Mouse (Mus musculus): Measurements from ENCODE around the gene Fnip2. TPM values are rescaled to one million over a fixed set of nuclear protein-coding genes. Genes with fewer than 3 reads are reported as not detected.
"Not testable (repeated sequence)": the region's sequence is repeated elsewhere in the genome, so short reads cannot be mapped to it uniquely, and the experiment has no call there.

Gene Fnip2
- polyA plus RNA-seq, 1 experiment from 2014 or later, result 126 TPM

DNA sequence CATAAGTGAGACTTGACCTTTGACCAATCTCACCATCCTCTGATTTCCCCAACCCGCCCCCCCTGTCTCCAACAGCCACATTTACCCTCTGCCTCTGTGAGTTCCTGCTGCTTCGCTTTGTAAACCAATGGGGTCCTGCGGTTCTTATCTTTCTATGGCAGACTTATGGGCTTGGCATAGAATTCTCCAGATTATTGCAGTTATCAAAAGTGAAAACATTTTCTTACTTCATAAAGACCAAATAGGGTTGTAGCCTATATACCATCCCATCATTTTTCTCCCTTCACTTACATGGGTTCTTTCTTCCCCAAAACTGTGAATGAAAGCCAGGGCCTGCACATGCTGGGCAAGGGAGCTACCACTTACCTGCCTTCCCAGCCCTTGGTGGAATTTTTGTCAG, 6.7 kb upstream of the Fnip2 start:
- no peak overlapping the region for H3K27ac ChIP-seq
- no peaks in the 10 kb centered on the region for H3K36me3 ChIP-seq (ENCODE audit: inconsistent target)
- no peak overlapping the region for H3K4me3 ChIP-seq (ENCODE audit: inconsistent target)
- 100% methylated on average over 1 of the region's 3 CpGs for WGBS (ENCODE audit: missing documents)
- H3K79me2 ChIP-seq (ENCODE audit: inconsistent target), result peaks cover 26% of the 10 kb centered on the region

DNA sequence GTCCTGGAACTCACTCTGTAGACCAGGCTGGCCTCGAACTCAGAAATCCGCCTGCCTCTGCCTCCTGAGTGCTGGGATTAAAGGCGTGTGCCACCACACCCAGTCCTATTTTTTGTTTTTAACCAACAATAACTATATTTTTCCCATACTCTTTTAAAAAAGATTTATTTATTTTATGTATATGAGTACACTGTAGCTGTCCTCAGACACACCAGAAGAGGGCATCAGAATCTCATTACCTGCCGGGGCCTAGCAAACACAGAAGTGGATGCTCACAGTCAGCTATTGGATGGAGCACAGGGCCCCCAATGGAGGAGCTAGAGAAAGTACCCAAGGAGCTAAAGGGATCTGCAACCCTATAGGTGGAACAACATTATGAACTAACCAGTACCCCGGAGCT, 5.8 kb upstream of the Fnip2 start:
- peak overlapping the region; percentile 95 for H3K27ac ChIP-seq
- H3K4me3 ChIP-seq (ENCODE audit: inconsistent target); H3K36me3 ChIP-seq (ENCODE audit: inconsistent target): not testable (repeated sequence)
- WGBS (ENCODE audit: missing documents), result no CpG with 5 or more reads among the region's 5 CpGs
- peaks cover 34% of the 10 kb centered on the region for H3K79me2 ChIP-seq (ENCODE audit: inconsistent target)

DNA sequence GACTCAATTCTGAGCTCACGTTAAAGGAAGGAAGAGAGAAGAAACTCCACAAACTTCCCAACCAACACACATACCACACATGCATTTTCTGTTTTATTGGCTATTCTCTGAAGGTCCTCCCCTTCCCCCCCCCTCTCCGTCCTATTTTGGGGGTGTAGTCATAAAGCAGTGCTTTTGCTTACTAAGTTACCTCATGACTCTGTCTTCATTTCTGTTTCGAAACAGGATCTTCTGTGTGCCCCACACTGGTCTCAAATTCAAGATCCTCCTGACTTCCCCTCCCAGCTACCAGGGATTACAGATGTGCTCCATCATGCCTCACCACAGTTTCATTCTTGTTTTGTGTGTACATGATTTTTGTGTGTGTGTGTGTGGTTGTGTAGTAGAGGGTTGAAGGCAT, 4.8 kb upstream of the Fnip2 start:
- H3K79me2 ChIP-seq (ENCODE audit: inconsistent target), result peaks cover 34% of the 10 kb centered on the region
- WGBS (ENCODE audit: missing documents), result 0% methylated on average over 2 of the region's 3 CpGs
- no peaks in the 10 kb centered on the region for H3K36me3 ChIP-seq (ENCODE audit: inconsistent target)
- peak overlapping the region; percentile 95 for H3K27ac ChIP-seq
- H3K4me3 ChIP-seq (ENCODE audit: inconsistent target), result peak overlapping the region; percentile 43

DNA sequence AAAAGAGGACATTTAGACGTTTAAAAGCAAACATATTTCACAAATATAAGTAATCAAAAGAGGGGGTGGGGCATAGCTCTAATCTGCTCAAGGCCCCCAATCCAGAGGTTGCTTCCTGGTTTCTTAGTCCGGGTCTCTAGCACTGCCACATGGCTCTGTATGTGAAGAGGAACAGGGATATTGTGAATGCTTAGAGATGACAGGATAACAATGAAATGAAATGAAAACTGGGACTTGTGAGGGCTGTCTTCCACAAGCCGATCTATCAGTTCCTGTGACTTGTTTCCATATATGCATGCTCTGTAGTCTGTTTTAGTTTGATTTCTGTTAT, 1.7 kb upstream of the Fnip2 start:
- peaks cover 64% of the 10 kb centered on the region for H3K79me2 ChIP-seq (ENCODE audit: inconsistent target)
- no peaks in the 10 kb centered on the region; the same call in 1 of the 2 replicates for H3K36me3 ChIP-seq (ENCODE audit: inconsistent target)
- peak overlapping the region; percentile 75 for H3K27ac ChIP-seq
- H3K4me3 ChIP-seq (ENCODE audit: inconsistent target), result no peak overlapping the region
- 80% methylated on average over 3 of the region's 3 CpGs for WGBS (ENCODE audit: missing documents)

DNA sequence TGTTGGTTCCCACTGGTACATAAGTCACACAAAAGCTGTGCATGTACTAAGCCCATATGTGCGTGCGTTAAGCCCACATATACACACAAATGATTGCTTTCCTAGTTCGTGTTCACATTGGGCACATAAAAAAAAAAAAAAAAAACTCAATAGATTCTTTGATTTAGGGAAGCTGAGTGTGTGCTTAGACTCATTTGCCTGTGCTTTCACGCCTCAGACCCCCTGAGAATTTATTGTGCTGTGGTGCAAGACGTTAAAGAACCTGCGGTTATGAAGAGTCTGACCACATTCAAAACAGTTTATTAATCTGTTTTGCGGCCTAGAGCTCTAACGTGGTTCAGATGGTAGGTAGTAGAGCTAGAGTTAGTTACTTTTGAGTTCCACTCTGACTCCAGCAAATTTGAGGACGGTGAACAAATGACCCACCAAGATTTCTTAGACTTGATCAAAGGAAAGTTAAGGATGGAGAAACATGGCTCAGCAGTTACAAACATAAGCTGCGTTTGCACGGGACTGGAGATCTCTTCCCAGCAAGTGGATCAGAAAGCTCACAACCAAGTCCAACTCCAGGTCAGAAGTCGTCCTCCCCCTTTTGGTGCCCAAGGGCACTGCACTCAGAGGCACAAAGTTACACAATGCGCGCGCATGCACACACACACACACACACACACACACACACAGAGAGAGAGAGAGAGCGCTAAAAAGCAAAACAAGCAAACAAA, 1.2 kb upstream of the Fnip2 start:
- Histone ChIP-seq H3K4me3 (ENCODE audit: inconsistent target) (no peak overlapping the region), H3K27ac (peak overlapping the region; percentile 75), H3K79me2 (ENCODE audit: inconsistent target) (peaks cover 69% of the 10 kb centered on the region), H3K36me3 (ENCODE audit: inconsistent target) (no peaks in the 10 kb centered on the region; the same call in 1 of the 2 replicates)
- 61% methylated on average over 11 of the region's 16 CpGs for WGBS (ENCODE audit: missing documents)

DNA sequence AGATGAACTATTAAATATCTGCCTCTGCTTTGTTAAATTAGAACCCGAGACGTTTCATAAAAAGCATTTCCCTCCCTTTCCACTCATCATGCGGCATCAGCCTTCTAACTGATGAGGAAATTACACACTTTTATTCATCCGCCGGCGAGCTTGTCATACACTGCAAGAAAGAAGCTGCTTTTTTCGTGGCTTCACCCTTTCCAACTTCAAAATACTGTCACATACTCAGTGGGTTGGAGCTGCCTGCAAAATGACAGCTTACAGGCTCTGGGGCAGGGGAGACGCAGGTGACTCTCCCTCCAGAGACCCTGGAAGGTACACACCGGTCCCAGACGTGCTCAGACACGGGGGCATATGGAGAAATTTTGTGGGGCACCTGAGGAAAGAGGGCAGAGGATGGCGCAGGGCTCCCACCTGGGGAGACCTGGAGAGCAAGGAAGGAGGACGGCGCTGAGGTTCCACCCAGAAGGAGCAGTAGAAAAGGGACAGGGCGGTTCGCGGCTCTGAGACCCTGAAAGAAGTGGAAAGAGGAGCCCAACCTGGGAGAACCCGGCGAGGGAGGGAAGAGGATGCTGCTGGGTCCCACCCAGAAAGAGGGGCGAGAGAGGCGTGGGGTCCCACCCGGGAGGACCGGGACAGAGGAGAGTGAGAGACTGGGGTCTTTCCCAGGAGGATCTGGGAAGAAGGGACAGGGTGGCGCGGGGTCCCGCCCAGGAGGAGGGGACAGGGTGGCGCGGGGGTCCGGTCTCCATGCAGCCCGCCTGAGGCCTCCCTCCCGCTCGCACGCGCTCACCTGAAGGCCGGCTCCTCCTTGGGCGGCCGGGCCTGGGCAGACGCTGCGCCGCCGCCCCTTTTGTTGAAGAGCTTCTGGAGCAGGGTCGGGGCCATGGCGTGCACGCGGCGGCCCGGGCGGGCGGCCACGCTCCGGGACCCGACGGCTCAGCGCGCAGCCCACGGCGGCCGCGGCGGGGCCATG, 592 bp downstream of the Fnip2 start:
- H3K79me2 ChIP-seq (ENCODE audit: inconsistent target), result peaks cover 85% of the 10 kb centered on the region
- peak overlapping the region; percentile 99 for H3K27ac ChIP-seq
- no peaks in the 10 kb centered on the region; the same call in 1 of the 2 replicates for H3K36me3 ChIP-seq (ENCODE audit: inconsistent target)
- WGBS (ENCODE audit: missing documents), result 5% methylated on average over 53 of the region's 60 CpGs
- H3K4me3 ChIP-seq (ENCODE audit: inconsistent target), result peak overlapping the region; percentile 100

DNA sequence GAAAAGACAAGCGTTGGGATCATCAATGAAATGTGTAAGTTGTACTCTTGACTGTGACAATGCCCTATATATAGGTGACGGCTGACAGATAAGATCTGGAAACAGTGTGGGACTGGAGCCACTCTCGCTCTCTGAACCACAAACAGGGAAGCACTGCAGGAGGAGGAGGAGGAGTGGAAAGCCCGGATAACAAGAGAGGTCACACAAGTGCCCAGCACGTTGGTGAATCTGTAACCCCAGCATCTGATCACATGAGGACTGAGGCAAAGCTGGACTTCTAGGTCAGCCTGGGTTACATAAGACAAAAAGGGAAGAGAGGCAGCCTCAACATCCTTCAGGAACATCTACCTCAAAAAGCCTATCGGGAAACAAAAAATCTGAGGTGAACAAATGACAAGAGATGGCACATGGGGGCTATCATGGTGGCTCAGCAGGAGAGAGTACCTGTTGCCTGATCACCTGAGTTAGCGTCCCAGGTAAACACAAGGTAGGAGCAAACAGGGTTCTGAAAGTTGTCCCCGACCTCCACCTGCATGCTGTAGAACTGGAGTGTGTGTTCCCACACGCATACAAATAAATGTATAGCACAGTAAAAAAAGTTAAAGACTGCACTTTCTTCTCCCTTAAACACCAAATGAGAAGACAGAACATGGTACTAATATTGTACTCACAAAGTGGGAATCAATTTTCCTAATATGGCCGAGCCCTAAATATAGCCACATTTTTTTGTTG, 2.6 kb downstream of the Fnip2 start:
- Histone ChIP-seq H3K36me3 (ENCODE audit: inconsistent target) (no peaks in the 10 kb centered on the region; the same call in 1 of the 2 replicates), H3K27ac (peak overlapping the region; percentile 99), H3K79me2 (ENCODE audit: inconsistent target) (peaks cover 87% of the 10 kb centered on the region), H3K4me3 (ENCODE audit: inconsistent target) (peak overlapping the region; percentile 100)
- 61% methylated on average over 10 of the region's 10 CpGs for WGBS (ENCODE audit: missing documents)

DNA sequence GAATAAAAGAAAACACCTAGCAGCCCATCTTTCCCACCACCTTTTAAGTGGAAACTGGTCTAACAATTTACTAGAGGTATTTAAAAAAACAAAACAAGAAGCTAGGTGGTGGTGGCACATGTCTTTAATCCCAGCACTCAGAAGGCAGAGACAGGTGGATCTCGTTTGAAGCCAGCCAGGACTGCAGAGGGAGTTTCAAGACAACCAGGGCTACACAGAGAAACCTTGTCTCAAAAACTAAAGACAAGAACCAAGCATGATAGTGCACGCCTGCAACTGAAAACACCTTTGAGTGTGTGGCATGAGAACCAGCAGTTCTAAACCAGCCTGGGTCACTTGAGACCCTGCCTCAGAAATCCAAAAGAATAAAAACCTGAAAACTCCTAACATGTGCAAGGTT, 4.1 kb downstream of the Fnip2 start:
- WGBS (ENCODE audit: missing documents), result 92% methylated on average over 2 of the region's 2 CpGs
- H3K27ac ChIP-seq, result 0 out of 2 replicates have a peak overlapping the region, but pooled peaks have one; percentile 99

DNA sequence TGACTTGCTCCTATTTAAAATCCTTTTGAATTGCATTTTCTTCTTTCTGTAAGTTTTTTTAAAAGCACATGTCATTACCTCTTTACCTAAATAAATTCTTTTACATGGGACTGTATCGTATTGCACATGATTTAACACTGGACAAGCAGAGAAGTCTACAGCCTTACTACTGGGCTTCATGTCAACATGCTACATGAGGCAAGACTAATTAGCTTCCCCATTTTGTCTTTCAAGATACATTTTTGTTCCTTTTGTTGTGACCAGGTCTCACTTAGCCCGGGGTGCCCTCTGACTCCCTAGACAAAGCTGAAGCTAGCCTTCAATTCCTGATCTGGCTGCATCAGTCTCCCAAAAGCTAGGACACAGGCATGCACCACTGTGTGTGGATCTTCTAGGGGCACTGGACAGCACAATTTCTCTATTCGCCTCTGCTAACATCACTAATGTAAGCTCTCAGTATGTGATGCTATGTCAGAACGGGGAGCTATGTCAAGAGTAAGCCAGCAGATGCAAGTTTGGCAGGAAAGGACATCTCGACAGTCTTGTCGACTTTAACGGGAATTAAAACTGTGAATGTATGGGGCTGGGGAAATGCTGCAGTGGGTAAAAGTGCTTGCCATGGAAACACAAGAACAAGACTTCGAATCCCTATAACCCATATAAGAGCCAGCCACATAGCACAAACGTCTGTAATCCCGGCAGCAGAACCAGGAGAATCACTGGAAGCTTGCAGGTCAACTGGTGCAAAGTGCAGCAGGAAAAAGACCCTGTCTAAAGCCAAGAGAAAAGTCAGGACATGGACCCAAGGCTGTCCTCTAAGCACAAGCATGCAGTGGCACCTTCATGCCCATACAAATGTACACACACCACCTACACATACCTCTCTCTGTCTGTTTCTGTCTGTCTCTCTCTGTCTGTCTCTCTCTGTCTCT, 5.5 kb downstream of the Fnip2 start:
- H3K79me2 ChIP-seq (ENCODE audit: inconsistent target), result peaks cover 100% of the 10 kb centered on the region
- WGBS (ENCODE audit: missing documents), result 82% methylated on average over 10 of the region's 10 CpGs
- H3K4me3 ChIP-seq (ENCODE audit: inconsistent target), result no peak overlapping the region
- H3K36me3 ChIP-seq (ENCODE audit: inconsistent target), result peaks cover 10% of the 10 kb centered on the region; the same call in 1 of the 2 replicates
- peak overlapping the region; percentile 30 for H3K27ac ChIP-seq

More for the DNA sequence above, 4.1 kb downstream of the Fnip2 start:
- Histone ChIP-seq H3K36me3 (ENCODE audit: inconsistent target) (no peaks in the 10 kb centered on the region; the same call in 1 of the 2 replicates), H3K4me3 (ENCODE audit: inconsistent target) (no peak overlapping the region), H3K79me2 (ENCODE audit: inconsistent target) (peaks cover 88% of the 10 kb centered on the region)

DNA sequence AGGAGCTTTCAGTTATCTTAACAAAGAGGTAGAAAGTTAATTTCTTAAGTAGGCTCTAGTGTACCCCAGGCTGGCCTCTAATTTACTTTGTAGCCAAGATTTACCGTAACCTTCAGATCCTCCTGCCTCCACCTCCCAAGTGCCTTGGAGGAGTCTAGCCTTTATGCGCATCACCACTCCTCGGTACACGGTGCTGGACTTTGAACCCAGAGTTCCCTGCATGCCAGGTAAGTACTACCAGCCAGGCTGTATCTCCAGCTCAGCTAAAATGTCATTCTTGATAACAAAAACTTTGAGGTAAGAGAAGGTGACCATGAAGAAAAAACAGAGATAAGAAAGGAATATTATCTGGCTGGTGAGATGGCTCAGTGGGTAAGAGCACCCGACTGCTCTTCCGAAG, 7.0 kb downstream of the Fnip2 start:
- Histone ChIP-seq H3K36me3 (ENCODE audit: inconsistent target) (peaks cover 10% of the 10 kb centered on the region; the same call in 1 of the 2 replicates), H3K79me2 (ENCODE audit: inconsistent target) (peaks cover 100% of the 10 kb centered on the region), H3K27ac (peak overlapping the region; percentile 54; the same call in 1 of the 2 replicates), H3K4me3 (ENCODE audit: inconsistent target) (no peak overlapping the region)
- WGBS (ENCODE audit: missing documents), result 96% methylated on average over 4 of the region's 6 CpGs

DNA sequence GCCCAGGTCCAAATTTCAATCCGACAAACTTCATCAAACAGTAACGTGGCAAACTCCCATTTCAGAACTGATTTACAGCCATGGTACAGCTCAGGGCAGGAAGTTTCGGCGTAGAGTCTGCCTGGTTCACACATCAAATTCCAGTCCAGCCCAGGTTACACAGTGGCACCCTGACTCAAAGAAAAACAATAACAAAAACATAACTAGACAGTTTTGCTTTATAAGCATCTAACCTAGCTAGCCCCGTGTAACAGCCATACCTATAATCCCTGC, 7.9 kb downstream of the Fnip2 start:
- peaks cover 100% of the 10 kb centered on the region for H3K79me2 ChIP-seq (ENCODE audit: inconsistent target)
- WGBS (ENCODE audit: missing documents), result 53% methylated on average over 4 of the region's 5 CpGs
- H3K27ac ChIP-seq, result peak overlapping the region; percentile 54
- H3K36me3 ChIP-seq (ENCODE audit: inconsistent target), result peaks cover 10% of the 10 kb centered on the region; the same call in 1 of the 2 replicates
- no peak overlapping the region for H3K4me3 ChIP-seq (ENCODE audit: inconsistent target)

DNA sequence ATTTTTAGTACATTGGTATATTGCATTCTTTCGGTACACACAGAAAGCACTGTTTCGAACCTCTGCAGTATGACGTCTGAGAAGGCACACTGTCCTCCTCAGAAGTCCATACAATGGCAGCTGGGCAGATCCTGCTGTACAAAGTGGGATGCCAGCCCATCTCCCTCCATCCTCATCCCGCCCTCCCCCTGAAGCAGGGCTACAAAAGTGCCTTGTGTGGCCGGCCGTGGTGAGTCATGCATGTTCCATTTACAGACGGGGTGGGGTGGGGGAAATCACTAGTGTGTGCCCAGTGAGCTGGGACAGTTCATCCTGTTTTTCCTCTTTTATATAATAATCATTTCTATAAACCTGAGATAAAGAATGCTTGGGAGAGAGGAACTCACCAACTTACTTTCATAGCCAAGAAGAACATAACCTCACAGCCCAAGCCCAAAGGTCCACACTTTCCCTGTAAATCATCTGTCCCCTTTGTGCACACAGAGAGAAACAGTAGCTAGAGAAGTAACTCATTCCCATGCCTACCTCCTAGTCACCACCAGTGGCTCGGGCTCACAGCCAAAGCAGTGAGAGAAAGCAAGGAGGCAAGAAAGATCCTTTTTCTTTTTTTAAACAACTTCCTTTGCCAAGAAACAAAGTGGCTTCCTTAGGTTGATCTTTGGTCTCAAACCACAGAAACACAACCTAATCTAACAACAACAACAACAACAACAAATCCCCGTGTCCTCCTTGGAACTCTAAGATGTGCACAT, 8.4 kb downstream of the Fnip2 start:
- 35% methylated on average over 9 of the region's 9 CpGs for WGBS (ENCODE audit: missing documents)
- H3K4me3 ChIP-seq (ENCODE audit: inconsistent target), result no peak overlapping the region
- H3K27ac ChIP-seq, result peak overlapping the region; percentile 54
- peaks cover 100% of the 10 kb centered on the region for H3K79me2 ChIP-seq (ENCODE audit: inconsistent target)
- H3K36me3 ChIP-seq (ENCODE audit: inconsistent target), result peaks cover 13% of the 10 kb centered on the region; the same call in 1 of the 2 replicates

DNA sequence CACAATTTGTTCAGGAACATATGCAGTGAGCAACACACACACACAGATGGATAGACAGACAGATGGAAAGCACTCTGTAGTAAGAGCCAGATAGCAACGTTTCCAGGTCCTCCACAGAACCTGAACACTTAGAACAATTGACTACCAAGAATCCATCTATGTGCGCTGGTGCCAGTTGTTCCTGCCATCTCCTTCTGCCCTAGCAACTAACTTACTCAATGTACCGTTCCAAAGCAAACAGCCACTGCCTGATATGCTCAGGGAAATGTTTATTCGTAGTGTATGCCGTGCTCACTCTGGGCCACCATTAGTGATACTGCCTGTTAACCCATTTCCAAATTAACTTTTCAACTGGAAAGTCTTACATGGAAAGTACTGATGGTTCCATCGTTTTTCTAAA, 12.5 kb downstream of the Fnip2 start:
- no peak overlapping the region for H3K4me3 ChIP-seq (ENCODE audit: inconsistent target)
- 96% methylated on average over 6 of the region's 6 CpGs for WGBS (ENCODE audit: missing documents)
- H3K79me2 ChIP-seq (ENCODE audit: inconsistent target), result peaks cover 100% of the 10 kb centered on the region
- H3K27ac ChIP-seq, result no peak overlapping the region
- peaks cover 17% of the 10 kb centered on the region; the same call in 1 of the 2 replicates for H3K36me3 ChIP-seq (ENCODE audit: inconsistent target)
